Mouse (Mus musculus) spleen, embryonic (tissue): Measurements from ENCODE around the gene Rhbg.
"Not testable (repeated sequence)": the region's sequence is repeated elsewhere in the genome, so short reads cannot be mapped to it uniquely, and the experiment has no call there.

ENCODE experiments used
- CTCF ChIA-PET: fragments of 350-600 bp; sonication (Branson Sonifier 250); formaldehyde crosslinking; loops from one replicate; lab custom pipeline; 2022; lab: Charles Lee

Rhbg gene

DNA sequence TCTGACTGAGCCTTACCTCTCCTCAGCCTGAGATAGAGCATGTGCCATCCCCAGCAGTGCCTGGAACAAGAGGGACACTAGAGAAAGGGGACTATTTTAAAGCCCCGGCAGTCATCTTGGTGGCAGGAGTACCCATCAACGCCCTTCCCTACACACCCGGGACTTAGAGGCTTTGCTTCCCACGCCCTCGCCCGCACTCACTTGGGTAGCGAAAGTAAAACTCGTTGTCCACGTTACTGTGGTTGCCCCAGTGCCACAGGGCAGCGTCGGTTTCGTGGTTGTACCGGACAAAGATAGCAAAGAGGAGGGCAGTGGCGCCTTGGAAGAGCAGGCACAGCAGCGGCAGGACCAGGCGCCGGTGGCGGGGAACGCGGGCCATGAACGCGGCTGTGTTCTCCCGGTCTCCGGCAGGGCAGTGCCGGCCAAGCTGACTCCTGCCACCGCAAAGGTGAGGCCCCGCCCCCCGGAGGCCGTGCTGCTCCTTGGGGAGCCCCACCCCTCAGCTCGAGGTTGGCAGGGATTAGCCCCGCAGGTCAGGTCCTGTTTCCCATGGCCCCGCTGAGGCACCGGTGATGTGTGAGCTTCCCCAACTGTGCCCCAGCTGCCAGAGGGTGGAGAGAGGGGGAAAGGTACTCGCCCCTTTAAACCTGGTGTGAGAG is at the start of gene Rhbg:
Rhbg (minus strand) TSS at position 442 of the 659 bp plus-strand sequence.
- CTCF ChIA-PET, result no interaction called here

DNA sequence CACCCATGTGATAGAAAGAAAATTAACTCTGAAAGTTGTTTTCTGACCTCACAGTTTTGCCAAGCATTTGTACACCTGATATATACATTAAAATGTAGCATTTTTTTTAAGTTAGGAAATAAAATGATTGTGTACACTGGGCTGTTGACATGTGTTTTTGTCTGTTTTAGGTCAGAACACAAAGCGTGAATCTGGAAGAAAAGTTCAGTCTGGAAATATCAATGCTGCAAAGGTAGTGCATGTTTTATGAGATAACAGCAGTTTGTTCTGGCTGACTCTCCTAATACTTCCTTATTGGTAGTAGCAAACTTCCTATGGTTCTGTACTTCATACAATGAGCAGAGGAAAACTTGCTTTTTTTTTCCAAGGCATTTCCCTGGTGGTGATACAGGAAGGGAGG is 44.7 kb upstream of the Rhbg start:
- CTCF ChIA-PET, result interaction anchor here (0.5 to 0.6 kb wide), 2 partner anchors 26 to 1394 kb away, joined by 3 read pairs; partner anchors contain the start of gene Glmp

DNA sequence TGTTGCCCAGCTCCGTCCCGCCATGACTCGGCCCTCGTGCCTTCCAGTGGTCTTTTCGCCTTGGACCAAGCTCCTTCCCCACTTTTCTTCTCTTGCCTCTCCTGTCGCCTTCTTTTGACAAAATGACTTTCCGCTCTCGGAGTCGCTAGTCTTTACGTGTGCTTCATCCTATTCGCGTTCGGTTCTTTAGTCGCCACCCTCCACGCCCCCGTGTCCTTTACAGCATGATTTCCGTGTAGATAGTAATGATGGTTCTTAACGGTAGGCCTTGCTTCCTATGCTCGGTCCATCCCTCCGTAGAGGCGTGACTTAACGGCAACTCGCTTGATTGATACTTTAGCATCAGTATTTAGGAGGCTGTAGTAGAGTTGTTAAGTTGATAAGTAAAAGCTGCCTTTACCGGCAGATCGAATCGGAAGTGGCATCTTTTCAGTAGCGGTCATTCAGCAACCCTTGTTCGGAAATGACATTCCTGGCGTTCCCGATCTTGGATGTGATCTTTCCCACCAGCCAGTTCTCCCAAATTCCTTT is 42.9 kb upstream of the Rhbg start:
- CTCF ChIA-PET, result no interaction called here

DNA sequence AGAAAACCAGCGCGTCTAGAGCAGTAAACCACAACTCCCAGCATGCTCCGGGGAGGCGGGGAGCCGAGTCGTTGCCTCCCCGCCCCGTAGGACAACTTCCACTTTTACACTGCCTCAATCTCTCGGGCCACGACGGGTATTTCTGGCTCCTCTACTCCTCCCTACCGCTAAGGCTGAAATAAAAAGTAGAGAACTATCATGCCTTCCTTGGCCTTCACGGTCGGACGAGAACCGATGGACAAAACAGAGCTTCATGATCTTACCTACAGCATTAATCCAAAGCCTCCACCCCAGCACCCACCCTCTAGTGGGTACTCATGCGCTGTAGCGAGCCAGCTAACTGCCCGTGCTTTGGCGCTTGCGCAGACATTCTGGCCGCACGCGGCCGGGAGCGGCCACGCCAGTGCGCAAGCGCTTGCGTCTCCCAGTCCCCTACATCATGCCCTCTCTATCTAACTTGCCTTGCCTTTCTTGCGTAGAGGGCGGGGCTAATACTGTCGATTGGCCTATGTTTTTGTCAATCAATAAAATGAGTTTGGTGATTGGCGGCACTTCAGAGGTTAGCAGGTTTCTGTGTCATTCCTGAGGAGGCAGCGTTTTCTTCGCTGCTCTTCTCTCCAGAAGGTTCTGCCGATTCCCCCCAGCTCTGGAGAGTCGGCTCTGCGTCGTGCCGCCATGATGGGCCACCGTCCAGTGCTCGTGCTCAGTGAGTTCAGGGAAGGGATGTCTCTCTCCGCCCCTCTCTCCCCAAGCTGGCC is 42.2 kb upstream of the Rhbg start, which contains the start of the genes Tsacc and Cct3:
Tsacc (minus strand) TSS at position 439 of the 758 bp plus-strand sequence.
Cct3 (plus strand) TSS at position 556 of the 758 bp plus-strand sequence.
- CTCF ChIA-PET, result no interaction called here

DNA sequence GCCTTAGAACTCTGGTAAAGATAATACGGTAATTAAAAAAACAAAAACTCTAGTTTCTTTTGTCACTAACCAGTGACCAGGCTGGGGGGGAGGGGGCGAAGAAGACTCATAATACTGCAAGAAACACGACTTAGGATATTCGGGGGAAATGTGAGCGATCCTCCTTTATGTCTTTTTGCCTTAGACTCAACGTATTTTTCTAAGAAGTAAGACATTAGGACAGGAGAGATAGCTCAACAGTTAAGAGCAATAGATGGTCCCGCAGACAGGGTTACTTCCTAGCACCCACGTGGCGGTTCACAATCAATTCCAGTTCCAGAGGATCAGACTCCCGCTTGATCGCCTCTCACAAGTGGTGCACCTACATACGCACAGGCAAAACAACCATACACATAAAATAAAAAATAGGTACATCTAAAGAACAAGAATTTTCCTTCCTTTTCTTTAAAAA is 41.6 kb upstream of the Rhbg start:
- CTCF ChIA-PET, result no interaction called here

DNA sequence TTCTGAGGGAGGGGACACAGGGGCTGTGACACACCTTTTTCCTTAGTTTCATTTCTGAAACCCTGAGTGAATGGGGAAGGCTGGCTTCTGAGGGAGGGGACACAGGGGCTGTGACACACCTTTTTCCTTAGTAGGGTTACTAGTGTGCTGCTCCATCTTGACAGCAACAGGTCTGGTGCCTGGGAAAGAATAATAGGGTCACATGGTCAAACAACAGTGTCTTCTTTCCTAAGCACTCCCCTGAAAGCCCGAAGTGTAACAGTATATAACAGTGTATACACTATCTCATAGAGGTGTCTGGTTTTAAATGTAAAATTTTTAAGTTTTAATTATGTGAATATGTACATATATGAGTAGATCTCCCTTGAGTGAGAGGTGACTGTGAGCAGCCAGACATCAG is 40.8 kb upstream of the Rhbg start:
- CTCF ChIA-PET, result not testable (repeated sequence)

DNA sequence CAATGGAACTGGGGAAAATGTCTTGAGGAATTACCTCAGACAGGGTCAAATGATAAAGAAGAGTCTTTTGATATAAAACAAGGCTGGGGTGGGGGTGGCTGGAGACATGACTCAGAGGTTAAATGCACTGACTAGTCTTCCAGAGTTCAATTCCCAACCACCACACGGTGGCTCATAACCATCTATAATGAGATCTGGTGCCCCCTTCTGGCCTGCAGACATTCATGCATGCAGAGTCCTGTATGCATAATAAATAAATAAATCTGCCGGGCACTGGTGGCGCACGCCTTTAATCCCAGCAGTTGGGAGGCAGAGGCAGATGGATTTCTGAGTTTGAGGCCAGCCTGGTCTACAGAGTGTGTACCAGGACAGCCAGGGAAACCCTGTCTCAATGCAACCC is 37.5 kb upstream of the Rhbg start:
- CTCF ChIA-PET, result interaction anchor here (0.7 kb wide), 1 partner anchor 20 kb away, joined by 3 read pairs; no protein-coding TSS in a partner anchor

DNA sequence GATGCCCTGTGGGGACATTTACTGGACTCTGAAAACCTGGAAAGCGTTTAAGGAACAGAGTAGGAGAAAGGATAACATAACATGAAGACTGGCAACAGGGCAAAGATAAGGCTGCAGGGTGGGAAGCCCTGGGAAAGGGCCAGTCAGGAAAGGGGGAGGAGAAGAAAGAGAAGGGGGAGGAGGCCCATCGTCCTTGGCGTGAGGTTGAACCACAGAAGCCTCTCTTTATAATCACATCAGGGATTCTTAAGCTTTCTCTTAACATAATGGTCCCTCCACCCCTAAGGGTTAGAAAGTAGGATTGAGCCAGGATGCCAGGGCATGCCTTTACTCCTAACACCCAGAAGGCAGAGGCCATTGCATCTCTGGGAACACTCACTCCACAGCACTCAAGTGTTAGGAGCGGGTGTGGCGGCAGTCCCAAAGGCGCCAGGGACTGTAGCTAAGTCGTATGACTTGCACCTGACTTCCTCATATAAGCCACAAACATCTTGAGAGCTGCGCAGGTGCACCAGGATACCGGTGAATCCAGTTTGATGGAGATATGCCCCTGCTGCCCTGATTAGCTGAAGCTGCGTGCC is 33.7 kb upstream of the Rhbg start:
- CTCF ChIA-PET, result not testable (repeated sequence)

DNA sequence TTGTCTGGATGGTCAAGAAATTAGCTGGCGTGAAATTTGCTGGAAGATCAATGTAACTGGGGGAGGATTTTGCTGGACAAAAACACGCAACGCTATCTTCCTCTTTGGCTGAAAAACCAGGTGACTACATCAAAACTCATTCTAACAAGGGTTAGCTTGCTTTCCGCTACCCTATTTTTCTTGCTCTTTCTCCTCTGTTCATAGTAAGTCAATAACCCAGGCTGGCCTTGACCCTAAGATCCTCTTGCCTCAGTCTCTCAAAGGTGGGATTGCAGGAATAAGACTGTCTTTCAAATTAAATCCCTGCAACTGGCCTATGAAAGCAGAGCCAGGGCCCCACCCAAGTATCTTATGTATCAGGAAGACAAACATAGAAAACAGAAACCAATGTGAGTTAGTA is 32.6 kb upstream of the Rhbg start, which contains the start of gene Gm38392:
Gm38392 (minus strand) TSS at position 101 of the 400 bp plus-strand sequence.
- CTCF ChIA-PET, result no interaction called here

DNA sequence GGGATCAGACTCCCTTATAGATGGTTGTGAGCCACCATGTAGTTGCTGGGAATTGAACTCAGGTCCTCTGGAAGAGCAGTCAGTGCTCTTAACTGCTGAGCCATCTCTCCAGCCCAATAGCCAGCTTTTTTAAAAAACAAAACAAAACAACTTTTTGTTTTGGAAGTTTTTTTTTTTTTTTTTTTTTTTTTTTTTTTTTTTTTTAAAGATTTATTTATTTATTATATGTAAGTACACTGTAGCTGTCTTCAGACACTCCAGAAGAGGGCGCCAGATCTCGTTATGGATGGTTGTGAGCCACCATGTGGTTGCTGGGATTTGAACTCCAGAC is 31.0 kb upstream of the Rhbg start:
- CTCF ChIA-PET, result interaction anchor here (0.6 kb wide), 2 partner anchors 647 to 649 kb away, joined by 3 read pairs; no protein-coding TSS in a partner anchor

DNA sequence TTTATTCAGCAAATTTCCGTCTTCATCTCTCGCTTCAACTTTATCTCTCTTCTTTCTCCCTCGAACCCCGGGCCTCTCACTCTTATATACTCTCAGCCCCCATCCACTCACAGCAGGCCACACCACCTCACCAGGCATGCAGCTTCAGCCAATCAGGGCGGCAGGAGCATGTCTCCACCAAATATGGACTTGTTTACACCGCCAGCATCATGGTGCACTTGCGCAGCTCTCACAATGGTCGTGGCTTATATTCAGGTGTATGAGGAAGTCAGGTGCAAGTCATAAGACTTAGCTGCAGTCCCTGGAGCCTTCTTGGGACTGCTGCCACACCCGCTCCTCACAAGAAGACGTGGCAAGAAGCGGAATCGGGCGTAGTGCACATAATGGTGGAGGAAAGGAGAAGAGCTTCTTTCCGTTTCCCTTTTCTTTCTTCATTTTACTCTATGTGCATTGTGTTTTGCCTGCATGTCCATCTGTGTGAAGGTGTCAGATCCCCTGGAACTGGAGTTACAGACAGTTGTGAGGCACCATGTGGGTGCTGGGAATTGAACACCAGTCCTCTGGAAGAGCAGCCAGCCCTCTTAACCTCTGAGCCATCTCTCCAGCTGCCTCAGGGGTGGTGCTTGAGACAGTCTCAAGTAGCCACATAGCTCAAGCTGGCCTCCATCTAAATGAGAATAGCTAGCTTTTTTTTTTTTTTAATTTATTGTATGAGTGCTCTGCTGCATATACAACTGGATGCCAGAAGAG is 30.5 kb upstream of the Rhbg start:
- CTCF ChIA-PET, result interaction anchor here (0.6 to 1.0 kb wide), 3 partner anchors 35 to 649 kb away, joined by 3 read pairs; no protein-coding TSS in a partner anchor

DNA sequence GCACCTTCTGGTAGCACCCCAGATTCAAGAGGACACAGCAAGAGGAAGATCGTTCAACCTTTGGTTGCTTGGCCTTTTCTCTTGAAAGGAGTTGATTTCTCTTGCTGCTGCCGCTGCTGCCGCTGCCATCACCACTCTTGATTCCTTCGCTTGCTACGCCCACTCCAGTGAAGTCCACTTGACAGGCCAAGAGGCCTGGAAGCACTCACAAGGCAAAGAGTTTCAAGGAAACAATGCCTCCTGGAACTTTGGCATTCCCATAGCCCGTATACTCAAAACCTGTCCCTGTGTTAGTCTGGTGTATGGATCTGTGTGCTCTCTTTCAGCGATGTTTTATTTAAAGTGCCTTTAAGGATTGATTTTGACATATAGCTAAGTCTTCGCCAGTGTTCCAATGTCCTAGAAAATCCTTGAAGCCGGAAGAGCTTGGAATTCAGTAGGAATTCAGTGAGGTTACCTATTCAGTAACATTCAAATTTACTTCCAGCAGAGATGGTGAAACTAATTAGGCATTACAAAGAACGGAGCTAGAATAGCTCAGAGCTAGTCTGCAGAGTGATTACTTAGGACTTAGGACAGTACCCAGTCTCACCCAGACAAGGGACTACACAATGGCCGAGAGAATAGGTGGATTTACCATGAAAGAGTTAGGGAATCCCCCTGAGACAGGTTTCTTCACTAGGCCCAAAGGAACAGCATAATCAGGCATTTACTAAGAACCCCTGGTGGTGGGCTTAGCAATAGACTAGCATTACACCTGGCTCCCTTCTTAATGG is 26.8 kb upstream of the Rhbg start:
- CTCF ChIA-PET, result interaction anchor here (0.7 kb wide), 1 partner anchor 1237 kb away, joined by 8 read pairs; no protein-coding TSS in a partner anchor

DNA sequence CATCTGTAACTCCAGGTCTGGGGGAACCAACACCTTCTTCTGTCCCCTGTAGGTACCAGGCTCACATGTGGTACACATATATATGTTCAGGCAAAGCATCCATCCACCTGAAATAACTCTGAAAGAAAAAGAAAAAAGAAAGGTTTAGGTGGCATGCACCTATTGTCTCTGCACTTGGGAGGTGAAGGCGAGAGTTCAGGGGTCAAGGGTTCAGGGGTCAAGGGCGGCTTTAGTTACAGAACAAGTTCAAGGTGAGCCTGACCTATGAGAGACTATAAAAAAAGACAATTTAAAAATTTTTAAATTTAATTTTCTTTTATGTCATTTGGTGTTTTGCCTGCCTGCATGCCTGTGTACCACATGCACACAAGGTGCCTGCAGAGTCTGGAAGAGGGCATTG is 25.5 kb upstream of the Rhbg start:
- CTCF ChIA-PET, result no interaction called here

DNA sequence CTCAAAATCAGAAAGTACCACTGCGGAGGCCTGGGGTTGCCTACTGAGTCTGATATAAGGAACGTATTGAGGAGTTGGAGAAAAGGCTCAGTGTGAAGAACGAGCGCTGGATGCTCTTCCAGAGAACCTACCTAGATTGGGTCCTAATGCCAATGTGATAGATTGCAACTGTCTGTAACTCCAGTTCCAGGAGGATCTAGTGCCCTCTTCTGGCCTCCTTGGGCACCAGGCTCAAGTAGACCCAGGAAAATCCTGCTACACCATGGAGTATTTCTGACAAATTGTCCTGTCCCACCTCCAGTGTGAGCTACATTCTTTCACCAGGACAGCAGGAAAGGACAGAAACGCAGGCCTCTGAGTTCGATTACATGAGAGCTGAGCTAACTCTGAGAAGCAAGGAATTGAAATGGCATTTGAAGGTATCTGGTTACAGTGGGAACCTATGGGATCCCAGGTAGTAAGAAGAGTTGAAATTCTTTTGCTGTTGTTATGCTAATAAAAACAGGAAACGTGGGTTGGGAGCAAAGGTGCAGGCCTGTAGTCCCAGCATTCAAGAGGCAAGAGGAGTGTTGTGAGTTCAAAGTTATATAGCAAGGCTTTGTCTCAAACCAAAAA is 22.1 kb upstream of the Rhbg start:
- CTCF ChIA-PET, result interaction anchor here (0.7 kb wide), 1 partner anchor 255 kb away, joined by 3 read pairs; no protein-coding TSS in a partner anchor

DNA sequence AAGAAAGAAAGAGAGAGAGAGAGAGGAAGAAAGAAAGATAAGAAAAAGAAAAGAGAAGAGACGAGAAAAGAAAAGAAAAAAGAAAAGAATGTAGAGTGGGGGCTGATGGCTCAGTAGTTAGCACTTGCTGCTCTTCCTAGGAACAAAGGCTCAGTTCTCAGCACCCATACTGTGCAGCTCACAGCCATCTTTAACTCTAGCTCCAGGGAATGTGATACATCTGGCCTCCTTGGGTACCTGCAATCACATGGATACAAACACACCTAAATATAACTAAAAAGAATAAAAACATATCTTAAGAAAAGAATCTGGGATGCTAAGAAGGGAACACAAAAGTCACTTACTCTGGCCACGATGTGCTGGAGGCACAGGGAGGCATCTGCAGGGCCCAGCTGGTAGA is 21.6 kb upstream of the Rhbg start:
- CTCF ChIA-PET, result interaction anchor here (0.7 kb wide), 1 partner anchor 255 kb away, joined by 3 read pairs; no protein-coding TSS in a partner anchor

DNA sequence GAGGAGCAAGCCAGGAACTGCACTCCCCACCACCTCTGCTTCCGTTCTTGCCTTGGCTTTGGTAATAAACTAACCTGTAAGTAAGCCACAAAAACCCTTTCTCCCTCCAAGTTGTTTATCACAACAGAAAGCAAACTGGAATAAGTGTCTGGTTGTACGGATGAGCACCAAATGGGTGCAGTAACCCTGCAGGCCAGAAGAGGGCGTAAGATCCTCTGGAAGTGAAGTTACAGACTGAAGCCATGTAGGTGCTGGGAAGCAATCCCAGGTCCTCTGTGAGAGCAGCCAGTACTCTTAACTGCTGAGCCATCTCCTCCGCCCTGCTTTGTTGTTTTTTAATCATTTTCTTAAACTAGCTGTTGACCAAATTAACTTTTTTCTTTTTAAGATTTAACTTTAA is 19.5 kb upstream of the Rhbg start:
- CTCF ChIA-PET, result no interaction called here

DNA sequence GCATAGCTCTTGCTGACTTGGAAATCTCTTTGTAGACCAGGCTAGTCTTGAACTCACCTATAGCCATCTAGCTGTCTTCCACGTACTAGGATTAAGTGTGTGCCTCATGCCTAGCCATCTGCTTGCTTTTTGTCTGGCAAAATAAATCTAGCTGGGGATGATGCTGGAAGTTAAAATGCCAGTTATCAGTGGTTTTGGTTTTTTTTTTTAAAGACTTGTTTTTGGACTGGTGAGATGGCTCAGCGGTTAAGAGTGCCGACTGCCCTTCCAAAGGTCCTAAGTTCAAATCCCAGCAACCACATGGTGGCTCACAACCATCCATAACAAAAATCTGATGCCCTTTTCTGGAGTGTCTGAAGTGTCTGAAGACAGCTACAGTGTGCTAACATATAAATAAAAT is 17.4 kb upstream of the Rhbg start:
- CTCF ChIA-PET, result no interaction called here

DNA sequence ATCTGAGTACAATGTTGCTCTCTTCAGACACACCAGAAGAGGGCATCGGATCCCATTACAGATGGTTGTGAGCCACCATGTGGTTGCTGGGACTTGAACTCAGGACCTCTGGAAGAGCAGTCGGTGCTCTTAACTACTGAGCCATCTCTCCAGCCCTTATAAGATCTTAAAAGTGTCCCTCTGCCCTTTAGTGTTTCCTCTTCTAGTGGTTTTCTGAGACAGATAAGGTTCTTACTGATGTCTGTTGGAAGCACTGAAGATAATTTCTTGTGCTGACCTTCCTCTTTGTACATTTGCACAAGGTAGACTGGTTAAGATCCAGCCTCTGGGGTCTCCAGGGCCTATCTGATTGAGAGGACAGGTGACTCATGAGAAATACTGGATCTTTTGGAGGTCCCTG is 16.8 kb upstream of the Rhbg start:
- CTCF ChIA-PET, result not testable (repeated sequence)

DNA sequence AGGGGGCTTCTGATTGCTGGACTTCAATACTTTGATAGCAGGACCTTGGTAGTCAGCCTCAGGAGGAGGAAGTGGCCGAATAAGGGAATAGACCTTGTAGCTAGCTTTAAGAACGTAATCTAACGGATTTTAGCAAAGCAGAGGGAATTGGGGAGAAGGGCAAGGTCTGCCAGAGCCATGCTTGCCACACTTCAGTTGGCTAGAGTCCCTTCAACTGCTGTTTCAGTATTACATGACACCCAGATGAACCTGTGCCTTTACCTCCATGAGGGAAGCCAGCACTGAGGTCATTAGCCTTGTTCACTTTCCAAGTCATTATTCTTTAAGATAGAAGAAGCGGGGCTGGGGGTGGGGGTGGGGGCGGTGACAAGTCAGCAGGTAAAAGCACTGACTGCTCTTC is 14.5 kb upstream of the Rhbg start:
- CTCF ChIA-PET, result no interaction called here

DNA sequence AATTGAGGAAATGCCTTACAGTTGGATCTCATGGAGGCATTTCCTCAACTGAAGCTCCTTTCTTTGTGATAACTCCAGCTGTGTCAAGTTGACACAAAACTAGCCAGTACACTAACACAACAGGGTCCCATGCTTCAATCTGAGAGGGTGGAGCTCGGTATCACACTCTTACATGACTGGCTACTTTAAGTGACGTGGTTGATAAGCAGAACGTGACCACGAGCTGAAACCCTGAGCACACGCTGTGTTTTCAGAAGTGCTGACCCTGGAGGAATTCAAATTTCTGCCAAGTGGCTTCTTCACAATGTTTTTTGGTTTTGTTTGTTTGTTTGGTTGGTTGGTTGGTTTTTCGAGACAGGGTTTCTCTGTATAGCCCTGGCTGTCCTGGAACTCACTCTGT is 13.5 kb upstream of the Rhbg start:
- CTCF ChIA-PET, result not testable (repeated sequence)
